Mouse (Mus musculus): ENCODE results near the gene Anxa6. TPM values are rescaled to one million over a fixed set of nuclear protein-coding genes. Genes with fewer than 3 reads are reported as not detected.

Anxa6 gene
- polyA plus RNA-seq, 1 experiment from 2014 or later: 42.3 TPM

DNA sequence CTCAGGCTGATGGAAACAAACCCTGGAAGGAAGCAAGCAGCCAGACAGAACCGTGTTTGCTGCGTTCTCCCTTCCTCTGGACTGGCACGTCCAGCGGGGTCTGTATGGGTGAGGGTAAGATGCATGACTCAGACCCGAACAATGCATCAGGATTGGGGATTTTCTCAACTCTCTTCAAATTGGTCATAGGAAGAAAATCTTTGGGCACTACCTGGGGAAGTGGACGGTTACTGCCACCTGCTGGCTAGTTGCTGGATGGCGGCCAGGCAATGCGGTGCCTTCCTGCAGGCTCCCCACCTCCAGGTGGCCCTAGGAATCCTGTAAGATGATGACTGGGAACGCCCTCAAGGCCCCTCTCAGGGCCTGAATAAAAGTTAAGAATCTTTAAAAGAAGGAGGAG lies 6.3 kb upstream of the Anxa6 start:
- Histone ChIP-seq H3K4me1 (ENCODE audit: control insufficient read depth, insufficient read depth, low read length) (no peaks in the 10 kb centered on the region), H3K36me3 (ENCODE audit: control insufficient read depth, insufficient read depth, low read length) (no peaks in the 10 kb centered on the region), H3K9me3 (ENCODE audit: control insufficient read depth, low read length) (no peaks in the 10 kb centered on the region), H3K4me2 (ENCODE audit: low read depth, low read length) (no peak overlapping the region), H3K27me3 (ENCODE audit: control insufficient read depth, insufficient read depth, low read length) (no peaks in the 10 kb centered on the region; the same call in 1 of the 2 replicates), H3K9ac (replicated peaks; ENCODE audit: low read depth, low read length) (no peak overlapping the region), H3K27ac (ENCODE audit: low read depth, low read length) (no peak overlapping the region), H3K4me3 (ENCODE audit: low read depth, low read length) (no peak overlapping the region)
- peak; percentile 46; the same call in 1 of the 2 replicates for ATAC-seq (ENCODE audit: low read depth)
- 5% methylated on average over 9 of the region's 9 CpGs for WGBS

DNA sequence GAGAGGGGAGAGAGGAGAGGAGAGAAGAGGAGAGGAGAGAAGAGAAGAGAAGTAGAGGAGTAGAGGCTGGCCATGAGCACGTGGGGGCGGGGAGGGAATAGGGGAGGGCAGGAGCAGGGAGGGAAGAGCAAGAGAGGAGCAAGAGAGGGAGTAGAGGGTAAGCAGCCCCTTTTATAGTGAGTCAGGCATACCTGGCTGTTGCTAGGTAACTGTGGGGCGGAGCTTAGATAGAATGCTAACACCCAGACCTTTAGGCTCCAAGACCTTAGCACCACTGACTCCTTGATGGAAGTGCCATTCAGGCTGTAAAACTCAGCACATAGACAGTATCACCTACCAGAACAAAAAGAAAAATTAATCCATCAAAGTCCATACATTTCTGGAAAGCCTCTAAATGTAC lies 3.4 kb upstream of the Anxa6 start:
- H3K9me3 ChIP-seq (ENCODE audit: control insufficient read depth, low read length): no peaks in the 10 kb centered on the region
- H3K27ac ChIP-seq (ENCODE audit: low read depth, low read length): no peak overlapping the region
- WGBS: 40% methylated on average over 3 of the region's 3 CpGs
- no peaks in the 10 kb centered on the region for H3K36me3 ChIP-seq (ENCODE audit: control insufficient read depth, insufficient read depth, low read length)
- H3K4me2 ChIP-seq (ENCODE audit: low read depth, low read length): no peak overlapping the region
- H3K9ac ChIP-seq (replicated peaks; ENCODE audit: low read depth, low read length): no peak overlapping the region
- 0 out of 2 replicates have a peak, but pooled peaks cover 6% of the 10 kb centered on the region for H3K4me1 ChIP-seq (ENCODE audit: control insufficient read depth, insufficient read depth, low read length)
- no peak for ATAC-seq (ENCODE audit: low read depth)
- no peak overlapping the region for H3K4me3 ChIP-seq (ENCODE audit: low read depth, low read length)
- no peaks in the 10 kb centered on the region; the same call in none of the 2 replicates for H3K27me3 ChIP-seq (ENCODE audit: control insufficient read depth, insufficient read depth, low read length)

DNA sequence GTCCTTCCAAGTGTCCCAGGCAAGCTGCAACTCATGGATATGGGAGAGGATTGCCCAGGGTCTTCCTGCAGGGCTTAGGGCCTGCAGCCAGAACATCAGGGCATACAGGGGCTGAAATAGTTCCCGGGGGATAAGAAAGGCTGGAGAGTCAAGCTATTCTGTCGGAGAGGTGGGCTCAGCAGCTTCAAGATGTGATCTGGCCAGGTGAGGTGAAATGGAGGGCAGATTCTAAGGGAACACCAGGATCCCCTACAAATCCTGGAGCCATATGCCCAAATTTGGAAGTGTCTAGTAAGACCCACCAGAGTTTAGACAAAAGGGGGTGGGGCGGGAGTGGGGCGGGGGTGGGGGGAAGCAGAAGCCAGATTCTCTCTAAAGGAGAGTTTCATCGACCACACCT lies 959 bp downstream of the Anxa6 start:
- no peaks in the 10 kb centered on the region for H3K36me3 ChIP-seq (ENCODE audit: control insufficient read depth, insufficient read depth, low read length)
- peak overlapping the region; percentile 54 for H3K4me3 ChIP-seq (ENCODE audit: low read depth, low read length)
- H3K9me3 ChIP-seq (ENCODE audit: control insufficient read depth, low read length): no peaks in the 10 kb centered on the region
- ATAC-seq (ENCODE audit: low read depth): no peak
- WGBS: 35% methylated on average over 5 of the region's 5 CpGs
- H3K4me2 ChIP-seq (ENCODE audit: low read depth, low read length): peak overlapping the region; percentile 96
- peaks cover 6% of the 10 kb centered on the region; the same call in 1 of the 2 replicates for H3K4me1 ChIP-seq (ENCODE audit: control insufficient read depth, insufficient read depth, low read length)
- H3K9ac ChIP-seq (replicated peaks; ENCODE audit: low read depth, low read length): 0 out of 2 replicates have a peak overlapping the region, but pooled peaks have one; percentile 60
- no peak overlapping the region; the same call in 1 of the 2 replicates for H3K27ac ChIP-seq (ENCODE audit: low read depth, low read length)
- H3K27me3 ChIP-seq (ENCODE audit: control insufficient read depth, insufficient read depth, low read length): no peaks in the 10 kb centered on the region; the same call in none of the 2 replicates

DNA sequence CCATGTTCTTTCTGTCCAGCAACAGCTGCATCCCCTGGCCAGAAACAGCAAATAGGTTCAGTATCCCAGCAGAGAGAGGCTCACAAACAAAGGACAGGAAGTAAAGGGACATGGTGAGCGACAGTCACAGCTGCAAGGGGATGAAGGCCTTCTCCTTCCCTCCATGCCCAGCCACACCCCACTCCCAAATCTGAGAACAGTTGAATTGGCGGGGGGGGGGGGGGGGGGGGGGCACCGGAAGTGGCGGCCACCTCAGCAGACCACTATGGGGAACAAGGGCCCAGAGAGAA lies 1.3 kb downstream of the Anxa6 start:
- no peak for ATAC-seq (ENCODE audit: low read depth)
- Histone ChIP-seq H3K4me1 (ENCODE audit: control insufficient read depth, insufficient read depth, low read length) (peaks cover 9% of the 10 kb centered on the region; the same call in 1 of the 2 replicates), H3K9ac (replicated peaks; ENCODE audit: low read depth, low read length) (0 out of 2 replicates have a peak overlapping the region, but pooled peaks have one; percentile 28), H3K9me3 (ENCODE audit: control insufficient read depth, low read length) (no peaks in the 10 kb centered on the region), H3K36me3 (ENCODE audit: control insufficient read depth, insufficient read depth, low read length) (no peaks in the 10 kb centered on the region), H3K27ac (ENCODE audit: low read depth, low read length) (no peak overlapping the region), H3K27me3 (ENCODE audit: control insufficient read depth, insufficient read depth, low read length) (no peaks in the 10 kb centered on the region; the same call in none of the 2 replicates), H3K4me2 (ENCODE audit: low read depth, low read length) (peak overlapping the region; percentile 96), H3K4me3 (ENCODE audit: low read depth, low read length) (peak overlapping the region; percentile 54; the same call in 1 of the 2 replicates)
- 3% methylated on average over 2 of the region's 4 CpGs for WGBS

DNA sequence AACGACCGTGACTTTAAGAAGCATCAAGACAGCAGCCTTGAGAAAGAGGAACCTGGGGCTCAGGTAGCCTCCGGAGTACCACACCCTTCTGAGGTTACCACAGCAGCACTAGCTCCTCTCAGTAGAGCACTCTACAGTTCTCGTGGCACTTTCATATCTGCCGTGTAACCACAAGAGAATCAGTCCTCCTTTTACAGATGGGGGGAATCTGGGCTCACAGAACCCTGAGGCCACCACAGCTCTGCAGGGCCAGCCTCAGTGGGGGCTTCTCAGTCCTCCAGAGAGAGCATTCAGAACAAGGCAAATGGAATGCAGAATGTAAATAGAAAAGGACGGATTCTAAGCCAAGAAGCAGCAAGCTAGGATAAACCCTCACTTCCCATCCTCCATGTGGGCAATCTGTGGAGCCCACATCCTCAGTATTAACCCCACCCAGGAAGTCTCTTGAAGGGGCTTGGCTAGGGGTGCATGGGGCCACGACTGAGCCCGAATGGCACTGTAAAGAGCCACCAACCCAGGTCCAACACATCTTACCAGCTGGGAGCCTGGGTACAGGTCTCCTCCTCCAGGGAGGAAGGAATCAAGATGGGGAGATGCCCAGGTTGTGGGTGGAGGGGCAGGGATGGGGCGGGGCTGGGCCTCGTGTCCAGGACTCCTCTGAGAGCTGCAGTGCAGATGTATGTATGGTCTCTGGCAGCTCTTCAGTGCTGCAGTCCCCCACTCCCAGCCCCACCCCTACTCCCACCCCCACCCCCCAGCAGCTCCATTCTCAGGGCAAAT lies 1.8 kb downstream of the Anxa6 start:
- no peaks in the 10 kb centered on the region for H3K36me3 ChIP-seq (ENCODE audit: control insufficient read depth, insufficient read depth, low read length)
- peak overlapping the region; percentile 16; the same call in 1 of the 2 replicates for H3K27ac ChIP-seq (ENCODE audit: low read depth, low read length)
- no peaks in the 10 kb centered on the region; the same call in none of the 2 replicates for H3K27me3 ChIP-seq (ENCODE audit: control insufficient read depth, insufficient read depth, low read length)
- H3K4me2 ChIP-seq (ENCODE audit: low read depth, low read length): peak overlapping the region; percentile 96
- no peak for ATAC-seq (ENCODE audit: low read depth)
- 47% methylated on average over 10 of the region's 10 CpGs for WGBS
- no peaks in the 10 kb centered on the region for H3K9me3 ChIP-seq (ENCODE audit: control insufficient read depth, low read length)
- 0 out of 2 replicates have a peak overlapping the region, but pooled peaks have one; percentile 54 for H3K4me3 ChIP-seq (ENCODE audit: low read depth, low read length)
- peaks cover 9% of the 10 kb centered on the region; the same call in 1 of the 2 replicates for H3K4me1 ChIP-seq (ENCODE audit: control insufficient read depth, insufficient read depth, low read length)
- no peak overlapping the region for H3K9ac ChIP-seq (replicated peaks; ENCODE audit: low read depth, low read length)

DNA sequence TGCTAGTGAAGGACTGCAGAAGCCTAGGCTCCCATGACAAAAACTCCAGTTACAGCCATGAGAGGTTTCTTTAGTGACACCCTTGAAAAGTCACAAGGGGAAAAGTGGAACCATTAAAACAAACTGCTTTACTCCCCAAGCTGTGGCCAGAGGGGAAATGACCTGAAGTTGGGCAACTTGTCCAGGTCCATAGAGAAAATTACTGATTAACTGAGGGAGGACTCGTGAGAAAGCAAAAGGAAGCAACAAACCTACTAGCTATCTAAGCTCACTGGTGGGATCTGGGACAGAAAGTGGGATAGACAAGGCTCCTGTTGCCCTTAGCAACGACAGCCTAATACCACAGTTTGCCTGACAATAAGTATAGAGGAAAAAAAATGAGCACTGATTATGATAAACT lies 4.7 kb downstream of the Anxa6 start:
- Histone ChIP-seq H3K4me2 (ENCODE audit: low read depth, low read length) (no peak overlapping the region), H3K4me3 (ENCODE audit: low read depth, low read length) (no peak overlapping the region), H3K27me3 (ENCODE audit: control insufficient read depth, insufficient read depth, low read length) (no peaks in the 10 kb centered on the region; the same call in 1 of the 2 replicates), H3K4me1 (ENCODE audit: control insufficient read depth, insufficient read depth, low read length) (peaks cover 10% of the 10 kb centered on the region; the same call in 1 of the 2 replicates), H3K9ac (replicated peaks; ENCODE audit: low read depth, low read length) (no peak overlapping the region), H3K9me3 (ENCODE audit: control insufficient read depth, low read length) (no peaks in the 10 kb centered on the region), H3K36me3 (ENCODE audit: control insufficient read depth, insufficient read depth, low read length) (no peaks in the 10 kb centered on the region), H3K27ac (ENCODE audit: low read depth, low read length) (no peak overlapping the region)
- ATAC-seq (ENCODE audit: low read depth): no peak
- 70% methylated on average over 2 of the region's 2 CpGs for WGBS

DNA sequence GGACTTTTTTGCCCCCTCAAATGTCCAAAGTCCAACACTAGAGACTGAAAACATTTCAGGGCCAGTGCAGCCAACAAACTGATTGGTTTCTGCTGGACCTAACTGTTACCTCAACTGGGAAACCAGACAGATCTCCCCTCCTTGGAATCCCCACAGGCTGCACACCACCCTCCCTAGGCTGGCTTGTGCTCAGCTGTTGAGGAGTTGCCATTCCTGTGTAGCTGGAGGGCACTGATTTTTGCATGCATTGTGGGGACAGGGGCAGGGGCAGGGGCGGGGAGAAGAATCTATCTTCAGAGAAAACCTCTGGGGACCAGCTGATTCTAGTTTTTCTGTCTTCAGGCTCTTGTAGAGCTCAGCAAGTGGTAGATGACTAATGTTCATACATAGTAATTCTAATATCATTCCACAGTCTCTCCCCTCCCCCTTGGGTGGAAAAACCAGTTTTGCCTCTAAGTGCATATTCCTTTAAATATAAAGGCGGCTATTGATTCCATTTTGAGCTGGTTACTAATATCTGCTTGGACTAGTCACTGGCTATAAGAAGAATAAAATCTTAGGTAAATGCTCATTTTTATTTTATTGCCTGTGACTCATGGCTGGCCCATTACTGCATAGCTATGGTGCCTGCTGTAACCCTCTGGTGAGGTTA lies 5.9 kb downstream of the Anxa6 start:
- Histone ChIP-seq H3K4me1 (ENCODE audit: control insufficient read depth, insufficient read depth, low read length) (peaks cover 16% of the 10 kb centered on the region), H3K27ac (ENCODE audit: low read depth, low read length) (no peak overlapping the region), H3K4me2 (ENCODE audit: low read depth, low read length) (no peak overlapping the region), H3K9ac (replicated peaks; ENCODE audit: low read depth, low read length) (no peak overlapping the region), H3K27me3 (ENCODE audit: control insufficient read depth, insufficient read depth, low read length) (no peaks in the 10 kb centered on the region), H3K36me3 (ENCODE audit: control insufficient read depth, insufficient read depth, low read length) (no peaks in the 10 kb centered on the region), H3K9me3 (ENCODE audit: control insufficient read depth, low read length) (no peaks in the 10 kb centered on the region), H3K4me3 (ENCODE audit: low read depth, low read length) (no peak overlapping the region)
- 59% methylated on average over 2 of the region's 2 CpGs for WGBS
- no peak for ATAC-seq (ENCODE audit: low read depth)

DNA sequence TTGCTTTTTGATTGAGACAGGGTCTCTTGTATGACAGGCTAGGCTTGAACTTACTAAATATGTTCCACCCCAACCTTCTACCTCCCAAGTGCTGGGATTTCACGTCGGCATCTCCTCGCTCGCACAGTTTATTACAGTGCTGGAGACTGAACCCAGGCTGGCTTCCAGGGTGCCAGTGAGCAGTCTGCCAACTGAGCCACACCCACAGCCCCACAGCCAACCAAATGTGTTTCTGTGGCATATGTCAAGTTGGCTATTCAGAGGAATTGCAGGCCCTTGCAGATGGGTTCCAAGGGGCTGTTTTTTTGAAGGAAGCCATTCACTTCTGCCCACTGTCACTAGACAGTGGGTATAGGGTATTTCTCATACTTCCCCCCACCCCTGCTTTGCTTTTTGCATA lies 7.3 kb downstream of the Anxa6 start:
- no peak overlapping the region for H3K27ac ChIP-seq (ENCODE audit: low read depth, low read length)
- no peak overlapping the region for H3K4me3 ChIP-seq (ENCODE audit: low read depth, low read length)
- ATAC-seq (ENCODE audit: low read depth): no peak
- 72% methylated on average over 4 of the region's 4 CpGs for WGBS
- H3K27me3 ChIP-seq (ENCODE audit: control insufficient read depth, insufficient read depth, low read length): no peaks in the 10 kb centered on the region
- H3K36me3 ChIP-seq (ENCODE audit: control insufficient read depth, insufficient read depth, low read length): no peaks in the 10 kb centered on the region
- H3K9ac ChIP-seq (replicated peaks; ENCODE audit: low read depth, low read length): no peak overlapping the region
- H3K4me2 ChIP-seq (ENCODE audit: low read depth, low read length): no peak overlapping the region
- H3K4me1 ChIP-seq (ENCODE audit: control insufficient read depth, insufficient read depth, low read length): peaks cover 25% of the 10 kb centered on the region
- H3K9me3 ChIP-seq (ENCODE audit: control insufficient read depth, low read length): no peaks in the 10 kb centered on the region

DNA sequence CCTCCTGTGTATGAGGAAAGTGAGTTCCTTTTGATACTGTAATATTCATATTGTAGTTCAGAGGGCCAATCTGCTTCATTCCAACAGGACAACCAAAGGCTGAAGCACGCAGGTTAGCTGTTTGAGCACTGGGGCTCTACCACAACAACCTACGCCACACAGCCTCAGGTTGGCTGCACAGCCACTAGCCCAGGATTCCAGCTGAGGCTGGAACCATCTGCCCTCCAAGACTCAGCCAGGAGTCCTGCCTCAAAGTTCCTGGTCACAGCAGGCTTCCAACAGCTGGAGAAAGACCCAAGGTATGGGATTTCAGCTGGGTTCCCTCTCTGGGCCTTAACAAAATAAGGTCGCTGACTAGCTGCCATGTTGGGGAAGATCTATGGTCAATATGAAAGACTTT lies 9.7 kb downstream of the Anxa6 start:
- peak; percentile 16; the same call in 1 of the 2 replicates for ATAC-seq (ENCODE audit: low read depth)
- Histone ChIP-seq H3K4me1 (ENCODE audit: control insufficient read depth, insufficient read depth, low read length) (peaks cover 25% of the 10 kb centered on the region), H3K9me3 (ENCODE audit: control insufficient read depth, low read length) (no peaks in the 10 kb centered on the region), H3K4me2 (ENCODE audit: low read depth, low read length) (no peak overlapping the region), H3K9ac (replicated peaks; ENCODE audit: low read depth, low read length) (no peak overlapping the region), H3K27me3 (ENCODE audit: control insufficient read depth, insufficient read depth, low read length) (no peaks in the 10 kb centered on the region), H3K27ac (ENCODE audit: low read depth, low read length) (peak overlapping the region; percentile 88), H3K4me3 (ENCODE audit: low read depth, low read length) (no peak overlapping the region), H3K36me3 (ENCODE audit: control insufficient read depth, insufficient read depth, low read length) (no peaks in the 10 kb centered on the region)
- WGBS: 72% methylated on average over 3 of the region's 3 CpGs
